Mouse (Mus musculus) bone marrow macrophage, adult 2 months (primary cell): Measurements from ENCODE around the gene Pex1.

ENCODE experiments used
- CTCF ChIP-seq: IDR thresholded peaks from 2 replicates; pipeline ENCODE4 v1.5.1; 2012; ENCODE audit warnings: low read depth, mild to moderate bottlenecking, low read length, moderate library complexity
- POLR2A ChIP-seq: IDR thresholded peaks from 2 replicates; pipeline ENCODE4 v1.6.1; 2012; ENCODE audit warnings: mild to moderate bottlenecking, low read depth, low read length, borderline replicate concordance

- TF ChIP-seq CTCF (no peak), POLR2A (no peak)
These were observed 55.0 kb downstream of the Pex1 start, which contains the start of gene Tmbim7 for GRCm38 (mm10) chr5:3650881-3651280.
